Mouse (Mus musculus) CH12.LX (cell line): Measurements from ENCODE around the gene Pam. TPM values are rescaled to one million over a fixed set of nuclear protein-coding genes. Genes with fewer than 3 reads are reported as not detected.

ENCODE experiments used
- DNase-seq: peaks from one replicate; pipeline ENCODE4 v3.0.0-alpha.2; 2013; ENCODE audit errors: extremely low read depth
- H3K27ac ChIP-seq: 2 replicates; pipeline ENCODE4 v1.5.1; 2012; ENCODE audit warnings: low read depth, mild to moderate bottlenecking, control low read depth, moderate library complexity; ENCODE audit not compliant: insufficient read depth
- H3K27me3 ChIP-seq: replicated peaks from 2 replicates; pipeline ENCODE3; 2012; ENCODE audit warnings: inconsistent platforms
- H3K36me3 ChIP-seq, 2 experiments: replicated peaks in 1 of 2; 2 replicates each; pipeline versions ENCODE3 to v1.6.1; 2012; ENCODE audit warnings: inconsistent platforms in 1 of 2, low read length in 1 of 2, mild to moderate bottlenecking in 1 of 2, mixed read lengths in 1 of 2, moderate library complexity in 1 of 2; ENCODE audit not compliant: control insufficient read depth in 1 of 2, insufficient read depth in 1 of 2
- H3K4me1 ChIP-seq, 2 experiments: 2 replicates each; pipeline ENCODE4 v1.6.1; 2012; ENCODE audit warnings: inconsistent platforms in 1 of 2, moderate library complexity in 1 of 2; ENCODE audit not compliant: insufficient read depth in 2 of 2, control insufficient read depth in 1 of 2
- H3K4me2 ChIP-seq: 2 replicates; pipeline ENCODE4 v1.6.1; 2012; ENCODE audit warnings: low read depth, mild to moderate bottlenecking, control low read depth; ENCODE audit not compliant: poor library complexity, insufficient read depth, severe bottlenecking
- H3K4me3 ChIP-seq, 3 experiments: fragments of 150-350 bp in 1 of 3; sonication (generic) in 1 of 3; replicated peaks in 1 of 3; 2 replicates each; pipeline versions ENCODE3 to v1.5.1; 2011 to 2012; ENCODE audit warnings: low read depth in 2 of 3, low read length in 2 of 3, mild to moderate bottlenecking in 2 of 3, moderate library complexity in 2 of 3, control low read depth in 1 of 3, improper control_type of control experiment in 1 of 3, inconsistent platforms in 1 of 3, mixed read lengths in 1 of 3; ENCODE audit not compliant: poor library complexity in 1 of 3
- H3K79me2 ChIP-seq: replicated peaks from 2 replicates; pipeline ENCODE4 v1.6.1; 2012; ENCODE audit warnings: mild to moderate bottlenecking, moderate library complexity; ENCODE audit not compliant: control insufficient read depth, poor library complexity, insufficient read depth, severe bottlenecking; ENCODE audit errors: extremely low read depth
- H3K9ac ChIP-seq: 2 replicates; pipeline ENCODE4 v1.6.1; 2012; ENCODE audit warnings: low read depth, mild to moderate bottlenecking, control low read depth, moderate library complexity; ENCODE audit not compliant: insufficient read depth
- H3K9me3 ChIP-seq: replicated peaks from 2 replicates; pipeline ENCODE3; 2012; ENCODE audit warnings: low read length, inconsistent platforms, mixed read lengths
- BHLHE40 ChIP-seq: IDR thresholded peaks from 2 replicates; pipeline ENCODE4 v1.6.1; 2011; ENCODE audit warnings: mild to moderate bottlenecking, low read depth, low read length, improper control_type of control experiment
- CHD1 ChIP-seq: IDR thresholded peaks from 2 replicates; pipeline ENCODE4 v1.6.1; 2012; ENCODE audit warnings: low read depth, low read length, improper control_type of control experiment, inconsistent platforms
- CTCF ChIP-seq, 2 experiments: IDR thresholded peaks in 1 of 2; conservative IDR thresholded peaks in 1 of 2; 2 replicates each; pipeline ENCODE4 v1.5.1; 2011 to 2012; ENCODE audit warnings: low read depth in 2 of 2, low read length in 2 of 2, improper control_type of control experiment in 1 of 2, inconsistent platforms in 1 of 2, mild to moderate bottlenecking in 1 of 2, moderate library complexity in 1 of 2
- ELF1 ChIP-seq: IDR thresholded peaks from 2 replicates; pipeline ENCODE4 v1.6.1; 2014; ENCODE audit warnings: low read depth, mild to moderate bottlenecking, inconsistent platforms, low read length, improper control_type of control experiment
- ETS1 ChIP-seq: conservative IDR thresholded peaks from 2 replicates; pipeline ENCODE4 v1.6.1; 2012; ENCODE audit warnings: low read depth, mild to moderate bottlenecking, inconsistent platforms, low read length, improper control_type of control experiment, moderate library complexity
- GABPA ChIP-seq: IDR thresholded peaks from 2 replicates; pipeline ENCODE4 v1.6.1; 2012; ENCODE audit warnings: low read depth, low read length, improper control_type of control experiment, inconsistent platforms; ENCODE audit not compliant: insufficient replicate concordance
- HCFC1 ChIP-seq: IDR thresholded peaks from 2 replicates; pipeline ENCODE4 v1.6.1; 2012; ENCODE audit warnings: low read depth, mild to moderate bottlenecking, inconsistent platforms, low read length, improper control_type of control experiment
- IRF4 ChIP-seq: IDR thresholded peaks from 2 replicates; pipeline ENCODE4 v1.6.1; 2014; ENCODE audit warnings: low read depth, mild to moderate bottlenecking, inconsistent platforms, low read length, improper control_type of control experiment
- JUN ChIP-seq: IDR thresholded peaks from 2 replicates; pipeline ENCODE4 v1.6.1; 2011; ENCODE audit warnings: low read depth, mild to moderate bottlenecking, low read length, improper control_type of control experiment, moderate library complexity; ENCODE audit not compliant: insufficient read depth
- MAFK ChIP-seq: IDR thresholded peaks from 2 replicates; pipeline ENCODE4 v1.6.1; 2011; ENCODE audit warnings: low read length, improper control_type of control experiment; ENCODE audit not compliant: insufficient replicate concordance
- MAX ChIP-seq: IDR thresholded peaks from 2 replicates; pipeline ENCODE4 v1.6.1; 2011; ENCODE audit warnings: low read length, improper control_type of control experiment
- MAZ ChIP-seq: IDR thresholded peaks from 2 replicates; pipeline ENCODE4 v1.6.1; 2012; ENCODE audit warnings: low read depth, mild to moderate bottlenecking, inconsistent platforms, low read length, improper control_type of control experiment, moderate library complexity
- MEF2A ChIP-seq: IDR thresholded peaks from 2 replicates; pipeline ENCODE4 v1.6.1; 2014; ENCODE audit warnings: low read depth, mild to moderate bottlenecking, inconsistent platforms, low read length, improper control_type of control experiment, borderline replicate concordance
- MXI1 ChIP-seq: IDR thresholded peaks from 2 replicates; pipeline ENCODE4 v1.6.1; 2011; ENCODE audit warnings: mild to moderate bottlenecking, low read depth, low read length, improper control_type of control experiment
- MYC ChIP-seq: IDR thresholded peaks from 2 replicates; pipeline ENCODE4 v1.6.1; 2011; ENCODE audit warnings: low read depth, mild to moderate bottlenecking, improper control_type of control experiment, low read length
- POLR2AphosphoS2 ChIP-seq: IDR thresholded peaks from 2 replicates; pipeline ENCODE4 v1.6.1; 2011; ENCODE audit warnings: low read depth, low read length, improper control_type of control experiment
- SIN3A ChIP-seq: IDR thresholded peaks from 2 replicates; pipeline ENCODE4 v1.6.1; 2012; ENCODE audit warnings: low read length, improper control_type of control experiment, inconsistent platforms
- TBP ChIP-seq: conservative IDR thresholded peaks from 2 replicates; pipeline ENCODE4 v1.6.1; 2011; ENCODE audit warnings: low read depth, low read length, improper control_type of control experiment
- TCF12 ChIP-seq: IDR thresholded peaks from 2 replicates; pipeline ENCODE4 v1.6.1; 2014; ENCODE audit warnings: low read depth, mild to moderate bottlenecking, inconsistent platforms, low read length, improper control_type of control experiment
- UBTF ChIP-seq: IDR thresholded peaks from 2 replicates; pipeline ENCODE4 v1.6.1; 2012; ENCODE audit warnings: low read depth, mild to moderate bottlenecking, inconsistent platforms, low read length, improper control_type of control experiment, moderate library complexity
- USF1 ChIP-seq: IDR thresholded peaks from 2 replicates; pipeline ENCODE4 v1.6.1; 2014; ENCODE audit warnings: low read depth, mild to moderate bottlenecking, inconsistent platforms, low read length, improper control_type of control experiment
- ZMIZ1 ChIP-seq: IDR thresholded peaks from 2 replicates; pipeline ENCODE4 v1.6.1; 2012; ENCODE audit warnings: low read depth, mild to moderate bottlenecking, inconsistent platforms, low read length, improper control_type of control experiment
- dilution Hi-C: fragments of 300-500 bp; cut with MboI; formaldehyde crosslinking; loops from 2 replicates; pipeline ENCODE4 v1.14.3; 2020; ENCODE audit warnings: low sequenced_read_pairs; ENCODE audit not compliant: extremely low pct_unique_long_range_greater_than_20kb, extremely low pct_ligation_motif_present
- in situ Hi-C: fragments of 300-500 bp; cut with MboI; formaldehyde crosslinking; loops from 3 replicates; pipeline ENCODE4 v1.14.3; 2019; ENCODE audit warnings: low sequenced_read_pairs, low pct_ligation_motif_present, low pct_unique_long_range_greater_than_20kb, mixed read lengths
- polyA plus RNA-seq: library from polyadenylated mRNA; unstranded; fragments of >175 nt; gene quantifications from 2 replicates; pipeline ENCODE4 v1.2.1, GENCODE M21; 2012; ENCODE audit warnings: low read depth; ENCODE audit not compliant: insufficient read length
- total RNA-seq, 2 experiments: library from RNA; depleted of rRNA; stranded (reverse); fragments of 300-350 nt in 1 of 2; fragments of >200 nt in 1 of 2; gene quantifications; 2 replicates each; pipeline ENCODE4 v1.2.3; 2012 to 2014

The Pam gene
- total and polyA plus RNA-seq, 3 experiments: 0.24 TPM; not detected in 2

DNA sequence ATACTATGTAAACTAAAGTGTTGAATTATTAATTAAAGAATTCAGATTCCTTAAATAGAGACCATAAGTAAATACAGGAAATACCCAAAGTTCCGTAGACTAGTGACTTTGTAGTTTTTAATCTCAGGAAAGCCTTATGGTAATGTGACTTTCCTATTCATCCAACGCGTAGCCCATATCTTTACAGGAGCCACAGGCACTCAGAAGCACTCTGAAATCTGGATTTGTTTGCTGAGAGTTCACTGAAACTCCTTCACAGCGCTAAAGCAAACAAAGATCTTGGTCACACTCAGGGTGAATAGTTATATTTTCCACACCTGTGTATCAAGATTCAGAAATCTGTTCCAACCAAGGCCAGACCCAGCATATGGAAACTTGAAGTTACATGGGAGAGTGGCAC lies 27.3 kb downstream of the Pam start:
- dilution Hi-C loops: no loop called here

DNA sequence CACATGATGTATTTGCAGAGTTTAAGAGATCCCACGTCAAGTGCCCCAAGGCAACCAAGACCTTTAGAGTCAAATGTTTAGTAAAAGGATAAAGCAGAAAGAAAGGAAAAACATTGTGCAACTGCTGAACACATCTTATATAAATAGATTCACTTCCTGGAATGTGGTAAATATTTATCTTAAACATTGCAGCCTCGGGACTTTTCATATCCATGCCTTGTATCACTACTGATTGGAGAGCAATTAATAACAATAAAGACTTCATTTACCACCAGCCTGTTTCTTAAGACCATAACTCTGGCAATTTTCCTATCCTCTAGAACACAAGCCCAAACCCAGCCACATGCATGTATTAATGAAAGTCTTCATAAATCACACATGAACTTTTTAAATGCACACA lies 33.4 kb downstream of the Pam start:
- dilution Hi-C loops (no loop called here), in situ Hi-C loops (no loop called here)
- Histone ChIP-seq H3K27me3 (no peaks in the 10 kb centered on the region), H3K9me3 (peaks cover 27% of the 10 kb centered on the region), H3K36me3 (no peaks in the 10 kb centered on the region), H3K79me2 (no peaks in the 10 kb centered on the region), H3K27ac (no peak overlapping the region)
- no peak for TF ChIP-seq UBTF
- TF ChIP-seq MAFK: no peak
- TF ChIP-seq IRF4: no peak
- TF ChIP-seq POLR2AphosphoS2: no peak
- TF ChIP-seq, all 38 proteins: peak for 0
- H3K4me1 ChIP-seq: no peaks in the 10 kb centered on the region
- no peak overlapping the region for H3K4me2 ChIP-seq
- H3K9ac ChIP-seq: no peak overlapping the region
- H3K4me3 ChIP-seq: no peak overlapping the region
- no peak for DNase-seq

More for the DNA sequence above, 27.3 kb downstream of the Pam start:
- TF ChIP-seq GABPA (no peak), SIN3A (no peak), MYC (no peak), HCFC1 (no peak), BHLHE40 (no peak), MAZ (no peak), MXI1 (no peak), CTCF (conservative IDR thresholded peaks at IDR 0.05 in 1 of 2, IDR thresholded peaks at IDR 0.05 in 1 of 2; ENCODE audit: low read depth in 2 of 2, low read length in 2 of 2) (no peak), ELF1 (no peak), CHD1 (no peak), MAX (no peak), TCF12 (no peak), ETS1 (no peak), TBP (no peak), USF1 (no peak), JUN (no peak), ZMIZ1 (no peak), MEF2A (no peak), POLR2AphosphoS2 (no peak)
- Histone ChIP-seq H3K4me3 (no peak overlapping the region), H3K36me3 (no peaks in the 10 kb centered on the region), H3K9me3 (peaks cover 50% of the 10 kb centered on the region), H3K9ac (no peak overlapping the region), H3K27ac (no peak overlapping the region), H3K4me1 (no peaks in the 10 kb centered on the region), H3K27me3 (no peaks in the 10 kb centered on the region), H3K79me2 (no peaks in the 10 kb centered on the region), H3K4me2 (no peak overlapping the region)
- no peak for DNase-seq
- in situ Hi-C loops: no loop called here
